Mouse (Mus musculus) myocyte (in vitro differentiated cells): ENCODE data around the gene Gng12.

Experiments
- CEBPB ChIP-seq: IDR thresholded peaks from 2 replicates; pipeline ENCODE4 v1.6.1; 2011; ENCODE audit warnings: mild to moderate bottlenecking, moderate library complexity; ENCODE audit not compliant: poor library complexity, insufficient read depth, severe bottlenecking
- E2F4 ChIP-seq: IDR thresholded peaks from one replicate; pipeline ENCODE4 v1.6.1; 2011; ENCODE audit warnings: mild to moderate bottlenecking, control low read depth, moderate library complexity; ENCODE audit not compliant: insufficient read depth
- MAX ChIP-seq: IDR thresholded peaks from one replicate; pipeline ENCODE4 v1.6.1; 2011; ENCODE audit warnings: low read depth, mild to moderate bottlenecking, control low read depth
- MYOD1 ChIP-seq, 3 experiments: IDR thresholded peaks; one replicate each; pipeline ENCODE4 v1.6.1; 2011; ENCODE audit warnings: control low read depth in 2 of 3, low read depth in 2 of 3, mild to moderate bottlenecking in 2 of 3, moderate library complexity in 1 of 3; ENCODE audit not compliant: insufficient read length in 2 of 3, control insufficient read depth in 1 of 3
- MYOG ChIP-seq, 3 experiments: IDR thresholded peaks; one replicate each; pipeline ENCODE4 v1.6.1; 2011; ENCODE audit warnings: control low read depth in 2 of 3, low read depth in 2 of 3, mild to moderate bottlenecking in 2 of 3; ENCODE audit not compliant: insufficient read length in 2 of 3, control insufficient read depth in 1 of 3, insufficient read depth in 1 of 3
- POLR2A ChIP-seq: IDR thresholded peaks from one replicate; pipeline ENCODE4 v1.6.1; 2011; ENCODE audit warnings: low read depth, mild to moderate bottlenecking, control low read depth, moderate library complexity; ENCODE audit not compliant: insufficient read length
- POLR2AphosphoS2 ChIP-seq: IDR thresholded peaks from one replicate; pipeline ENCODE4 v1.6.1; 2011; ENCODE audit warnings: low read depth, control low read depth; ENCODE audit not compliant: insufficient read length
- REST ChIP-seq: IDR thresholded peaks from one replicate; pipeline ENCODE4 v1.6.1; 2011; ENCODE audit warnings: mild to moderate bottlenecking, control low read depth, moderate library complexity; ENCODE audit not compliant: insufficient read depth, insufficient read length
- SRF ChIP-seq: IDR thresholded peaks from one replicate; pipeline ENCODE4 v1.6.1; 2011; ENCODE audit warnings: low read depth; ENCODE audit not compliant: control insufficient read depth, insufficient read length
- TCF12 ChIP-seq: IDR thresholded peaks from one replicate; pipeline ENCODE4 v1.6.1; 2011; ENCODE audit warnings: mild to moderate bottlenecking, control low read depth; ENCODE audit not compliant: poor library complexity, insufficient read depth, severe bottlenecking
- TCF3 ChIP-seq: IDR thresholded peaks from one replicate; pipeline ENCODE4 v1.6.1; 2011; ENCODE audit warnings: low read depth, control low read depth; ENCODE audit not compliant: insufficient read length
- USF1 ChIP-seq: IDR thresholded peaks from one replicate; pipeline ENCODE4 v1.6.1; 2011; ENCODE audit warnings: low read depth, mild to moderate bottlenecking, control low read depth, moderate library complexity

GRCm38 (mm10) chr6:66894999-66895398, 1.2 kb upstream of the Gng12 start:
- TF ChIP-seq POLR2A (no peak), CEBPB (no peak), TCF12 (no peak), E2F4 (no peak), MYOD1 (IDR thresholded peaks at IDR 0.05; ENCODE audit: control insufficient read depth in 1 of 3, insufficient read length in 2 of 3, low read depth in 2 of 3) (no peak), USF1 (no peak), MYOG (IDR thresholded peaks at IDR 0.05; ENCODE audit: control insufficient read depth in 1 of 3, insufficient read depth in 1 of 3, insufficient read length in 2 of 3, low read depth in 2 of 3) (no peak), MAX (no peak), POLR2AphosphoS2 (no peak), SRF (no peak), REST (no peak), TCF3 (no peak)
